Mouse (Mus musculus) left cerebral cortex, adult 9 months (tissue): ENCODE measurements around the gene Hpn.

Source experiments
- DNase-seq, 2 experiments: peaks; one replicate each; pipeline ENCODE4 v3.0.0; 2022; ENCODE audit warnings: low spot score in 2 of 2

The Hpn gene

GRCm38 (mm10) chr7:31112036-31112435 lies 3.1 kb downstream of the Hpn start:
- DNase-seq = no peak

DNA sequence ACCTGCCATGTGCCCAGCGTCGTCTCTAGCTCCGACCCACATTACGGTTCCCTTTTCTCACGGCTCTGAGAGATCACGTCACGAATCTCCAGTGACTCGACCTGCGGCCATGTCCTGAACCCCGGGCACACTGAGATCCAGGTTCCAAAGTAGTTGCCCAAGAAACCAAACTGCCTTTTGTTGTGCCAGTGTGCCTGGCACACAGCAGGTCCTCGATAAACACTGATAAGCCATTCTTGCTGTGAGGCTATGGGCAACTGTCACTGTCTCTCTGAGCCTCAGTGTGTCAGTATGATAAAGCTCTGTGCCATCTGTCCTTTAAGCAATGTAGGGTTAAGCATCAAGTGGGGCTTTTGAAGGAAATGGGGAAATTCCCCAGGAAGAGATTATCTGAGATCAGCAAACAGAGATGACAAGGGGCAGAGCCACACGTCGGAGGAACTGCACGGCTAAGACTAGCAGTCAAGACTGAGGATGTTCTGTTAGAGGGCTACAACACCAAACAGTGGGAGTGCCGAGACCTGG lies 4.2 kb downstream of the Hpn start:
- DNase-seq = no peak

- DNase-seq = no peak
Measured at GRCm38 (mm10) chr7:31109796-31110195, 5.3 kb downstream of the Hpn start.

DNA sequence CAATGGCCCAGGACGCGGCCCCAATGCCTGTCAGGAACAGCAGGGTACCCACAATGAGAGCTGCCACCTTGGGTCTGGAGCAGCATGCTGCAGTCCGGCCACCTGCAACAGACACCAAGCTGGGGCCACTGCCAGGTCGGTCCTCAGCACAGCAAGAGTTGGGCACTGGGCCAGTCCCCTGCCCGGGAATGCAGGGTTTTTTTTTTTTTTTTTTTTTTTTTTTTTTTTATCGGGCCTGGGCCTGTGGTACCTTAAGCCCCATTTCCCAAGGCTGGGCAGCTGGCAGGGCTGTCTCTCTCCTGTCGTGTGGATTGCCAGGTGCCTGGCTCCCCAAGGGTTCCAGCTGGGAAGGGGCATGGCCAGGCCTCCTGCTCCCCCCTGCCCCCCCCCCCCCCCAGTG lies 6.0 kb downstream of the Hpn start:
- DNase-seq = no peak

- no peak for DNase-seq
Measured at GRCm38 (mm10) chr7:31107781-31108180, 7.3 kb downstream of the Hpn start.

DNA sequence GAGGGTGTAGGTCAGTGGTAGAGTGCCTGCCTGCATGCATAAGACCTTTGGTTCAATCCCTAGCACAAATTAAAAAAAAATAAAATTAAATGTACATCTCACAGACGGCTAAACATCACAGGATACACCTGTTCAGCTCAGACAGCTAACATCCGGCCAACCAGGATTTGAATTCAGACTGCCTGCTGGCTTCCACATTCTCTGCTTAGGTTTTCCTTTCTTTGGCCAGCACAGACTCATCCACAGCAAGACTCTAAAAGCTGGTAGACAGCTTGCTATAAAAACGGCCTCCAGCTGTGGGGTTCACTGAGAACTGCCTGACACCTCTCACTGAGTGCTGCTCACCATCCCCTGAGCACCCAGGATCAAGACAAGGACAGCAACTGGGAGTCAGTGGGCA lies 8.9 kb downstream of the Hpn start:
- no peak for DNase-seq

- DNase-seq = peak in 1 of 2 experiments; percentile 73
Measured at GRCm38 (mm10) chr7:31105061-31105768, 9.9 kb downstream of the Hpn start.

GRCm38 (mm10) chr7:31100786-31101185 lies 14.3 kb downstream of the Hpn start:
- DNase-seq = no peak

DNA sequence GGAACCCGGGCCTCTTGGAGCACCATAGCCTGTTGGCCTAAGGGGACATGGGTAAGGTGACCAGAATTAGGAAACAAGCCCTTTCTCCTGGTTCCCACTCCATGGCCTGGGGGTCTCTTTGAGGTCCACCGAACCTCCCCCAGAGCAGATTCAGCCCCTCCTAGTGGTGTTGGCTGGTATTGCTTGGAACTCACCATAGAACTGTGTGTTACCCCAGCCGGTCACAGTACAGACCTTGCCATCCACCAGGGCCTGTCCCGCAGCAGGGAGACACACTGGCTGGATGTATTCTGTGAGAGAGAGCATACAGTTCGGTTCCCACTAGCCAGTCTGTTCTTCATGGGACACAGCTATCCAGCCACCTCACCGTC lies 15.5 kb downstream of the Hpn start:
- DNase-seq = no peak

DNA sequence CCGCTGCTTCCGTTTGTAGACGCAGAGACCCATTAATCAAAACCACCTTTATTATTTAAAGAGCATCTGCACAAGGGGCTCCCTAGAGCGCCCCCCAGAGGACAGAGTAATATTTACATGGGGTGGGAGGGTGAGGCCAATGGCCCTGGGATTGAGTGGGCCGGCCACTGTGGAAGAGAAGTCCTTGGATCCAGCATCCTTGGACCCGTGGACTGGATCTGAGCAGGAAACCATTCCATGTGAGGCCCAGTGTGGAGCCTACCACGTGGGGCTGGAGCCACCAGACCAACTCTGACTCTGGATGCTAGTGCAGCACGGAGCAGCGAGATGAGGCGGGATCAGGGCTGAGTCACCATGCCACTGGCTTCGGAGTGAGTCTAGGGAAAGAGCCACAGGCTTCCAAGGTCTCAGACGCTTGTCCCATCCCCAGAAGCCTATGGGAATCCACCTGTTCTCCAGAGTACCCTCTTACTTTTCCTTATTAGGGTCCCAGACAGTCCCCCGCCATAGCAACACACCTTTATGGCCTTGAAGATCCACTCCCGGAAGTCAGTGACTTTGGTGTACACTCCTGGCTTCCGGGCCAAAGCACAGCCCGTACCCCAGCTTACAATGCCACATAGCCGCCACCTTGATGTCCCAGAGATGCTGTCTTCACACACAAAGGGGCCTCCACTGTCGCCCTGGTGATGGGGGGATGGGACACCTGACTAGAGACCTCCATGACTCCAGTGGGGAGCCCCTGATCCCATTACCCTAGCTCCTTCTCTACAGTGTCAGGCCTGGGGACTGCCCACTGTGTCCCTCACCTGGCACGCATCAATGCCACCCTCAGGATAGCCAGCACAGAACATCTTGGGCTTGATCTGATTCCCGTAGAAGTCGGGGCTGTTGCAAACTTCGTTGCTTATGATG lies 16.1 kb downstream of the Hpn start:
- DNase-seq = no peak

GRCm38 (mm10) chr7:31097583-31098248 lies 17.4 kb downstream of the Hpn start:
- DNase-seq = peak in 1 of 2 experiments; percentile 94

GRCm38 (mm10) chr7:31096892-31097564 lies 18.1 kb downstream of the Hpn start:
- no peak for DNase-seq

GRCm38 (mm10) chr7:31094774-31095501 lies 20.2 kb downstream of the Hpn start:
- DNase-seq = no peak

DNA sequence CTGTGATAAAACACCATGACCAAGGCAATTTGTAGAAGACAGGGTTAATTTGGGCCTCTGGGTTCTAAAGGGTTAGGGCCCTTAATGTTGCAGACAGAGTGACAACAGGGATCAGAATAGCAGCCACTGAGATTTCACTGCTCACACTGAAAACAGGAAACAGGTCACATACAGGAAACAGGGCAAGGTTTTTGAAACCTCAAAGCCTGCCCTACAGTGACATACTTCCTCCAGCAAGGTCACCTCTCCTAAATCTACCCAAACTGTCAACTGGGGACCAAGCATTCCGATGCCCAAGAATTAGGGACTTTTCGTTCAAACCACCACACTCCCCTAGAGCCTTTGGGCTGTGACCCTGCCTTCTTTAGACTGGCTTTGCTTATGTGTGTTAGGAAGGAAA lies 25.4 kb downstream of the Hpn start:
- no peak for DNase-seq

- no peak for DNase-seq
Measured at GRCm38 (mm10) chr7:31088206-31088605, 26.9 kb downstream of the Hpn start.

DNA sequence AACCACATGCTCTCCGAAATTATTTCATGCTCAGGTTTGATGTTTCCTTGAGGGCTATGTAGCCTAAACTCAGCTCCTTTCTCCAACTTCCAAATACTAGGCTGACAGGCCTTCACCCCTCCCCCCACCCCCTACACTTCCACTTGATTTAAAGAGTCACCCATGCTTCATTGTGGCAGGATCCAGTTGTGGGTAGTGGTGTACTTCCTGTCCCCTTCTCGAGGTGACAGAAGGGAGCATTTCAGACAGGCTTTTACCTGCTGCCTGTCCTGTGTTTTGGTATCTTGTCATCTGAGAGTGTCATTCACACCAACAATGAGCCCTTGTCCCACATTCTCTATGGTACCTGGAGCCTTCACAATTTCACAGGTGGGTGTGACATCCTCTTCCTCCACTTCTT lies 27.8 kb downstream of the Hpn start:
- no peak for DNase-seq

DNA sequence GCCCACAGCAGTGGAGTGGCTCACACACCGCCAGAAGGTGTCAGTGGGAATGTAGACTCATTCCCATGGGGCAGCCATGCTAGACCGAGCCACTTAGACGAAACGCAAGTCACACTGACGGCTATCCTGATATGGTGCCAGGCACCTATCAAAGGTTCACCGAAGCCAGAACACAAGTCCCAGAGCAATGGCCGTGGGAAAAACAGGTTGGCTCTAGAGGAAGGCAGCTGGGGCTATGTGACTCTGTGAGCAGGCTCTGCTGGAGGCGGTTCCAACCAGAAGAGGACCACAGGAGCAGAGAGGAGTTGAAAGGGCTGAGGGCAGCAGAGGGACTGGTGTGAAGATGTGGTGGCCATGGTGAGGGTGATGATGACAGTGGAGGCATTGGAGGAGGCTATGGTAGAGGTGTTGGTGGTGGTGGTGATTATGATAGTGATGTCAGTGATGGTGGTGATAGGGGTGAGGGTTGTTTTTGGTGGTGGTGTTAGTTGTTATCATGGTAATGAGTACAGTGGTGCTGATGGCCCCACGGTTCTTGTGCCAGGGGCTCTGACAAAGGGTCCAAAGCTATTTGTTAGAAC lies 28.8 kb downstream of the Hpn start:
- DNase-seq = no peak

- DNase-seq = peak in 1 of 2 experiments; percentile 59
Measured at GRCm38 (mm10) chr7:31085171-31085570, 29.9 kb downstream of the Hpn start.

GRCm38 (mm10) chr7:31084140-31084539 lies 30.9 kb downstream of the Hpn start:
- DNase-seq = no peak

- DNase-seq = peak in 1 of 2 experiments; percentile 73
Measured at GRCm38 (mm10) chr7:31082831-31083588, 32.1 kb downstream of the Hpn start.
